In the genomic region with DNA sequence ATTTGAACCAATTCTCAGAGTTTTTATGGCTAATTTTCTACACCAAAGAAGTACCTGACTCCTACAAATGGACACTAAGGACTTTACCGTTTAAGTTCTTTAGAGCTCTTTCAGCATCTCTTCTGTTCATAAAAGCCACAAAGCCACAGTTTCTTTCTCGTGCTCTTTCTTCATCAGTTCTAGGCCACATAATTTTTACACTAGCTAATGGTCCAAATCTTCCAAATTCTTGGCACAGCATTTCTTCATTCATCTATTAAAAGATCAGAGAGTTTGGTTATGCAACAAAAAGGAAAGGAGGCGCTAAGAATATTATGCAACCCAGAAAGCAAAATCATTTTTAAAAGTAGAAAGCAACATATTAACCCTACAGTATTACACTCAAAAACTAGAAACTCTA, we compare ENCODE assay signal across 20 mouse cellular contexts. TPM values are rescaled to one million over a fixed set of nuclear protein-coding genes. Genes with fewer than 3 reads are reported as not detected.
A peak's percentile ranks its signal among the peaks of the same experiment; 100 is the strongest.
DNase-seq lines count a peak whose midpoint lies in the region; ATAC-seq and TF ChIP-seq lines count a peak whose summit lies in the region.
"Had no signal": no experiment of that assay in that cellular context is flagged by ENCODE, and none has a peak within 500 bp of the region (broad histone marks: within the 10 kb centered on the region; RNA-seq: fewer than 3 reads in every experiment).

No protein-coding gene starts in this region.

- H3K4me3 ChIP-seq in liver, adult 2 months (ENCODE audit: insufficient read depth, low read depth, low read length): no peak overlapping the region
- H3K4me3 ChIP-seq in forebrain, embryonic 15.5 days: no peak overlapping the region
- H3K4me3 ChIP-seq: embryonic facial prominence, embryonic 10.5 days; embryonic facial prominence, embryonic 12.5 days; forebrain, embryonic 13.5 days had no signal

- no peak overlapping the region for H3K4me2 ChIP-seq in forebrain, embryonic 15.5 days (replicated peaks)
- H3K4me2 ChIP-seq: embryonic facial prominence, embryonic 12.5 days; forebrain, embryonic 13.5 days had no signal

- no peak overlapping the region for H3K9ac ChIP-seq in liver, adult 2 months (ENCODE audit: low read depth, low read length)
- no peak overlapping the region for H3K9ac ChIP-seq in forebrain, embryonic 15.5 days (replicated peaks)
- H3K9ac ChIP-seq: embryonic facial prominence, embryonic 12.5 days; forebrain, embryonic 13.5 days had no signal

- 42% methylated on average over 3 of the region's 3 CpGs for WGBS in liver, adult 2 months
- 97% methylated on average over 3 of the region's 3 CpGs for WGBS in forebrain, embryonic 15.5 days

- no peaks in the 10 kb centered on the region for H3K4me1 ChIP-seq in liver, adult 2 months (ENCODE audit: control insufficient read depth, insufficient read depth, low read length)
- H3K4me1 ChIP-seq in forebrain, embryonic 15.5 days: no peaks in the 10 kb centered on the region
- H3K4me1 ChIP-seq: embryonic facial prominence, embryonic 10.5 days; embryonic facial prominence, embryonic 12.5 days; forebrain, embryonic 13.5 days had no signal

- TF ChIP-seq POLR2A in liver, adult 2 months (IDR thresholded peaks at IDR 0.05; ENCODE audit: extremely low read depth, insufficient read depth, low read length): no peak

- DNase-seq in liver, adult 2 months (ENCODE audit: extremely low read depth, low read depth, low spot score): peak; percentile 42
- DNase-seq in liver: no peak
- DNase-seq in Muller cell, postnatal 12 days (ENCODE audit: inconsistent ontology term): peak; percentile 85
- no peak for DNase-seq in kidney, postnatal 10 days
- DNase-seq: adrenal gland, adult 8-10 months; adrenal gland, postnatal 14 days; adrenal gland, postnatal 36 days; cerebellum, adult 11-12 months; cerebellum, adult 2 months; cerebellum, adult 9-10 months; cerebellum, postnatal 10 days; cerebellum, postnatal 25 days had no signal

- H3K9me3 ChIP-seq in forebrain, embryonic 15.5 days: no peaks in the 10 kb centered on the region
- H3K9me3 ChIP-seq: embryonic facial prominence, embryonic 10.5 days; embryonic facial prominence, embryonic 12.5 days; forebrain, embryonic 13.5 days had no signal

- TF ChIP-seq CTCF in liver, adult 2 months (IDR thresholded peaks at IDR 0.05; ENCODE audit: low read depth, low read length): no peak

- H3K79me2 ChIP-seq in liver, adult 2 months (ENCODE audit: control insufficient read depth, insufficient read depth, low read length): no peaks in the 10 kb centered on the region; the same call in 1 of the 2 replicates

- peak; percentile 82 for ATAC-seq in granulocyte monocyte progenitor cell, adult 5-6 weeks (replicated peaks; ENCODE audit: poor library complexity, severe bottlenecking)
- ATAC-seq in forebrain, embryonic 15.5 days (replicated peaks): no peak
- ATAC-seq: activated CD4-positive, CD25-positive, alpha-beta regulatory T cell, adult 4 months; forebrain, embryonic 13.5 days; forebrain, embryonic 16.5 days; Patski had no signal

- H3K36me3 ChIP-seq in liver, adult 2 months (ENCODE audit: control insufficient read depth, insufficient read depth, low read length): peaks cover 37% of the 10 kb centered on the region
- H3K36me3 ChIP-seq in forebrain, embryonic 15.5 days: peaks cover 39% of the 10 kb centered on the region

- H3K27ac ChIP-seq in liver, adult 2 months (replicated peaks; ENCODE audit: insufficient read depth, low read depth, low read length): no peak overlapping the region
- no peak overlapping the region for H3K27ac ChIP-seq in forebrain, embryonic 15.5 days (replicated peaks)
- H3K27ac ChIP-seq: embryonic facial prominence, embryonic 10.5 days; embryonic facial prominence, embryonic 12.5 days; forebrain, embryonic 13.5 days had no signal

- no peaks in the 10 kb centered on the region for H3K27me3 ChIP-seq in liver, adult 2 months (ENCODE audit: control insufficient read depth, insufficient read depth, low read length)
- no peaks in the 10 kb centered on the region for H3K27me3 ChIP-seq in forebrain, embryonic 15.5 days
- H3K27me3 ChIP-seq: embryonic facial prominence, embryonic 12.5 days; forebrain, embryonic 13.5 days; Patski had no signal

RNA-seq across cellular contexts. Expression of a gene that starts 21.8 kb away (rescaled TPM):
- 18.1 and 21.8 TPM in 2 replicates for total RNA-seq in liver, adult 2 months (2014; rRNA removed)
- 1.5 and 1.7 TPM in 2 replicates for polyA plus RNA-seq in liver, adult 2 months (2012; rRNA removed)
- 84.3 and 94.2 TPM in 2 replicates for total RNA-seq in granulocyte monocyte progenitor cell, adult 5-6 weeks (2014; fragmentation: Nextera tagmentation)
- total RNA-seq in granulocyte monocyte progenitor cell, adult 5-6 weeks (2017): 186 and 187 TPM in 2 replicates
- polyA plus RNA-seq in forebrain, embryonic 15.5 days (2015; fragmentation: Nextera tagmentation; extraction: Ambion mirVana): 154 and 162 TPM in 2 replicates

Comparison
In these comparisons a context has a peak if more than half of its experiments do, and no peak if none do; other contexts are left out.
1. DNase-seq: peak in liver, adult 2 months (single experiment) and Muller cell, postnatal 12 days (single experiment); none in liver (single experiment) and kidney, postnatal 10 days (single experiment).